Mouse (Mus musculus): ENCODE data around the gene Cdk6. TPM values are rescaled to one million over a fixed set of nuclear protein-coding genes. Genes with fewer than 3 reads are reported as not detected.

The Cdk6 gene
- polyA plus RNA-seq, 1 experiment, result 4.7 TPM

- Histone ChIP-seq H3K4me1 (ENCODE audit: control insufficient read depth, insufficient read depth, insufficient read length, low read length) (peaks cover 16% of the 10 kb centered on the region), H3K4me3 (ENCODE audit: insufficient read depth, low read depth, low read length) (no peak overlapping the region), H3K27ac (replicated peaks; ENCODE audit: low read depth, low read length) (peak overlapping the region; percentile 20; the same call in 1 of the 2 replicates)
Measured at GRCm38 (mm10) chr5:3466069-3466877, 125.0 kb downstream of the Cdk6 start.

GRCm38 (mm10) chr5:3470866-3471265 lies 129.6 kb downstream of the Cdk6 start:
- H3K4me1 ChIP-seq (ENCODE audit: control insufficient read depth, insufficient read depth, insufficient read length, low read length), result peaks cover 12% of the 10 kb centered on the region; the same call in 1 of the 2 replicates
- H3K4me3 ChIP-seq (ENCODE audit: insufficient read depth, low read depth, low read length), result no peak overlapping the region
- H3K27ac ChIP-seq (replicated peaks; ENCODE audit: low read depth, low read length), result no peak overlapping the region

GRCm38 (mm10) chr5:3472311-3473156 lies 131.2 kb downstream of the Cdk6 start:
- Histone ChIP-seq H3K27ac (replicated peaks; ENCODE audit: low read depth, low read length) (no peak overlapping the region), H3K4me3 (ENCODE audit: insufficient read depth, low read depth, low read length) (no peak overlapping the region), H3K4me1 (ENCODE audit: control insufficient read depth, insufficient read depth, insufficient read length, low read length) (0 out of 2 replicates have a peak, but pooled peaks cover 7% of the 10 kb centered on the region)

GRCm38 (mm10) chr5:3477711-3478110 lies 136.4 kb downstream of the Cdk6 start:
- Histone ChIP-seq H3K27ac (replicated peaks; ENCODE audit: low read depth, low read length) (no peak overlapping the region), H3K4me1 (ENCODE audit: control insufficient read depth, insufficient read depth, insufficient read length, low read length) (0 out of 2 replicates have a peak, but pooled peaks cover 4% of the 10 kb centered on the region), H3K4me3 (ENCODE audit: insufficient read depth, low read depth, low read length) (no peak overlapping the region)

DNA sequence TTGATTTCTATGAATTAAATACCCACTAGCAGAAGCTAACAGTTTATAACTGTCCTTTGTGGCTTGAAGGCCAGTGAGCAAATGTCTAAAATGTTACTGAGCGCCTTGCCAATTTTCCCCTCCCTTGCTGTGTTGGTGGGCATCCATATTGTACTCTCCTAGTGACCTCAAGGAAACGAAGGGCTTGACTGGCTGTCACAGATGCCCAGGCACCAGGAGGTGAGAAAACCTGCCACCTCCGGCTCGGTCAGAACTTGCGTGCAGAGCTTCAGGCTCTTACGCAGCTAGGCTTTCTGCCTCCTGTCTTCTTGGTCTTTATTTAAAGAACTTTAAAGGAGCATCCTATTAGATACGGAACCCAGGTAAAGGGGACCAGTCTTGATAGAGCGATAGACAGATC lies 136.9 kb downstream of the Cdk6 start:
- H3K4me3 ChIP-seq (ENCODE audit: insufficient read depth, low read depth, low read length), result no peak overlapping the region
- H3K27ac ChIP-seq (replicated peaks; ENCODE audit: low read depth, low read length), result no peak overlapping the region
- no peaks in the 10 kb centered on the region for H3K4me1 ChIP-seq (ENCODE audit: control insufficient read depth, insufficient read depth, insufficient read length, low read length)

- Histone ChIP-seq H3K4me3 (ENCODE audit: insufficient read depth, low read depth, low read length) (no peak overlapping the region), H3K4me1 (ENCODE audit: control insufficient read depth, insufficient read depth, insufficient read length, low read length) (no peaks in the 10 kb centered on the region), H3K27ac (replicated peaks; ENCODE audit: low read depth, low read length) (no peak overlapping the region)
Measured at GRCm38 (mm10) chr5:3479016-3479795, 137.9 kb downstream of the Cdk6 start.

DNA sequence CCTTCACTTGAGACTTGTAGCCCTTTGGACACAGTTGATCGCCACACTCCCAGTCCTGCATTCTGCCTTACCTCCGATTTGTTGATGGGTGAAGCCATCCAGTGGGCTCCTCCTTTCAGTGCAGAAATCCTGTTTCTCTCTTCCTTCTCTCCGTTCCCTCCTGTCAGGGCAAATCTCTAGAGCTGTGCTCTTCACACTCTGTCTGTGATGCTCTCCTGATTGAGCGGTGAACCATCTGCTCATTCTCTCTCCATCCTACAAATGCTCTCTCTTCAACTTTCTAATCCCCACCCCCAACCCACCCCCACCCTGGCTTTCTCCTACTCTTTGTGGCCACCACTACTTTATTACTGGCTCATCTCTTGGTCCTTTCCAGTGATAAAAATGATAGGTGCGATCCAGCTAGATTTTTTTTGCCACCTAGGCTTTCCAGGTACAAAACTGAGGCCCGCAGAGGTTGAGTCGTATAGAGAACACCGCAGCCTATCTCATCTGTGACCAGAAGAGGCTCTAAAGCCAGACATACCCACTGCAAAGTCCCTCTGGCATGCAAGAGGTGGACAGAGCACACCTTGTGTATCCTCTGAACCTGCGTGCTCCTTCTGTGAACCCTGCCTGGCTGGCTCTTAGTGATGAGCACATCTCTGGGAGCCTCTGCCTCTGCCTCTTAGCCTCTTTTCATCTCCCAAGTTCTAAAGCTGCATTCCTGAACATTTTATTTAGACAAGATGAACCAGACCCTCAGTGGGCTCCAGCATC lies 139.5 kb downstream of the Cdk6 start:
- Histone ChIP-seq H3K4me3 (ENCODE audit: insufficient read depth, low read depth, low read length) (no peak overlapping the region), H3K4me1 (ENCODE audit: control insufficient read depth, insufficient read depth, insufficient read length, low read length) (no peaks in the 10 kb centered on the region), H3K27ac (replicated peaks; ENCODE audit: low read depth, low read length) (no peak overlapping the region)

DNA sequence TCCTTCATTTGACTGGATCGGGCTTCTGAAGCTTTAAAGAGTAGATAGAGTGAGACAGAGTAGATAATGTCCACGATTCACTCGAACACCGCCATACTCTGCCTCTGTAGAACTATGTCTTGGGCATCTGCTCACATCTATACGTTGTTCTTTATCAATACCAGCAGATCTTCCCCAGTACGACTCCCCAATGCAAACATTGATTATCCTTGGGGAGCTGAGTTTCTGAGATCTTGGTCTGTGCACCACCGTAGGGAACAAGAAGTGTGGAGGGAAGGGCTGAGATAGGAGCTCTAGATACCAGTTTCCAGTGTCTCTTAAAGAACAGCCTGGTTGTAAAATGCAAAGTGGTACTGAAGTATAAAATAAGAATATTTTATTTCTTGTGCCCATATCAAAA lies 141.2 kb downstream of the Cdk6 start:
- Histone ChIP-seq H3K27ac (replicated peaks; ENCODE audit: low read depth, low read length) (no peak overlapping the region), H3K4me1 (ENCODE audit: control insufficient read depth, insufficient read depth, insufficient read length, low read length) (no peaks in the 10 kb centered on the region), H3K4me3 (ENCODE audit: insufficient read depth, low read depth, low read length) (no peak overlapping the region)

GRCm38 (mm10) chr5:3483054-3483722 lies 141.9 kb downstream of the Cdk6 start:
- no peak overlapping the region for H3K27ac ChIP-seq (replicated peaks; ENCODE audit: low read depth, low read length)
- no peaks in the 10 kb centered on the region for H3K4me1 ChIP-seq (ENCODE audit: control insufficient read depth, insufficient read depth, insufficient read length, low read length)
- H3K4me3 ChIP-seq (ENCODE audit: insufficient read depth, low read depth, low read length), result no peak overlapping the region

DNA sequence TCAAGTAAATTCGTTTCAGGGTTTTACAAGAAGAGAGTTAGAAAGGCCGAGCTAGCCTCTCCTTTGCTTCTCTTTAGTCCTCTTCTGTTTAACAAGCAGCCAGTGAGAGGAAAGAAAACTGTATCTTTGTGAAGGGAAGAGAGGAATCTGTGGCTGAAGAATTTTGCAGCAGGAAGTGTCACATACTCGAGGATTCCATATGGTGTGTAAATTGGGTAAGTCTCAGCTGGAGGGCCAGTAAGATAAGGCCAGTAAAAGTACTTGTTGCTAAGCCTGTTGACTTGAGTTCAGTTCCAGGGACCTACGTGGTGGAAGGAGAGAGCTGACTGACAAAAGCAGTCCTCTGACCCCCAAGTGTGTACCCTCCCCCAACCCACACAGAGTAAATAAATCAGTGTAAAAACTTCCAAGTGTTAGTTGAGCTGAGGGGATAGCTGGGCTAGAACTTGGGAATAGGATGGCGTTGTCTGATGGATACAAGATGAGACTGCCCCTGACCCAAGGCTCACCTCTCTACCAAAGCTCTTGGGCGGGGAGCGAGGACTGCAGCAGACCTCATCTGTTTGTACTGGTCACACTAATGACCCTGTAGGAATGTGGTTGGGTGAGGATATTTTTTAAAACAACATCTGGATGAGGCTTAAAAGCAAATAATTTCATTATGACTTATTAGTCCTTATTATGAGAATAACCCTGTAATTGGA lies 145.4 kb downstream of the Cdk6 start:
- Histone ChIP-seq H3K4me1 (ENCODE audit: control insufficient read depth, insufficient read depth, insufficient read length, low read length) (0 out of 2 replicates have a peak, but pooled peaks cover 3% of the 10 kb centered on the region), H3K4me3 (ENCODE audit: insufficient read depth, low read depth, low read length) (no peak overlapping the region), H3K27ac (replicated peaks; ENCODE audit: low read depth, low read length) (no peak overlapping the region)

GRCm38 (mm10) chr5:3488146-3488774 lies 147.0 kb downstream of the Cdk6 start:
- Histone ChIP-seq H3K4me3 (ENCODE audit: insufficient read depth, low read depth, low read length) (no peak overlapping the region), H3K27ac (replicated peaks; ENCODE audit: low read depth, low read length) (no peak overlapping the region), H3K4me1 (ENCODE audit: control insufficient read depth, insufficient read depth, insufficient read length, low read length) (peaks cover 13% of the 10 kb centered on the region; the same call in 1 of the 2 replicates)

DNA sequence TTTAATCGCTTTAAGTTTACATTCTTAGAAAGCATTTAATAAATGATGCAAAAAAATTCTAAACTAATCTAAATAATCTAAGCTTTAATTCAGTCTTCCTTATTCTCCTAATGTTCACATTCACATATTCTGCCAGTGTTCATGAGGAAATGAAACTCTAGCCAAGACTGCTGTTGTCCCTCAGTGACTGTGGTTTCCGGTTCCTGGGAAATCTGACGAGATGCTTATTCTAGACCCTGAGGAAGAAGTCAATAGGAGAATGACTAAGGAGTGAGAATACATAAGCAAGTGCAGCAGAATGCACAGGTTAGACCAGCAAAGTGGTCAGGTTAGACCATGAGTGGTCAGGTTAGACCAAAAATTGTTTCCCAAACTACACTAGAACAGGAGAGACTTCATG lies 149.1 kb downstream of the Cdk6 start:
- Histone ChIP-seq H3K27ac (replicated peaks; ENCODE audit: low read depth, low read length) (peak overlapping the region; percentile 2; the same call in 1 of the 2 replicates), H3K4me3 (ENCODE audit: insufficient read depth, low read depth, low read length) (no peak overlapping the region)

DNA sequence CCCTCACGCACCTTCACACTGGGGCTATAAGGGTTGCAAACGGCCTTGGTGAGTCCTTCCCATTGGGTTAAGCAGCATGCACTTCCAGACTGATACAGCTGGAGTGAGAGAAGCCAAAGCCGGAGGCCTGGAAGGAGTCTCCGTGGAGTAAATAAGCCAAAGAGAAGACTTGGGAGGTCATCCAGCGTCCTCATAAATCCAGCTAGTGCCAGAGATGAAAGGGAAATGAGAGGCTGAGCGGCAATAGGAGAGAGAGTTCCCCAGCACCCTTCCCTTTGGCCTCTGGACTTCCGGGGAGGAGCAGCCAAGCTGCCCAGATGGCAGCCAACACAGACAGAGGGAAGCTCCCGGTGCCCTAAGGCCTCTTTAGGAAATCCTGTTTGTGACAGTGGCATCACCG lies 149.8 kb downstream of the Cdk6 start:
- peaks cover 15% of the 10 kb centered on the region; the same call in 1 of the 2 replicates for H3K4me1 ChIP-seq (ENCODE audit: control insufficient read depth, insufficient read depth, insufficient read length, low read length)
- 0 out of 2 replicates have a peak overlapping the region, but pooled peaks have one; percentile 2 for H3K27ac ChIP-seq (replicated peaks; ENCODE audit: low read depth, low read length)
- 0 out of 2 replicates have a peak overlapping the region, but pooled peaks have one; percentile 2 for H3K4me3 ChIP-seq (ENCODE audit: insufficient read depth, low read depth, low read length)

More for the DNA sequence above, 149.1 kb downstream of the Cdk6 start:
- peaks cover 15% of the 10 kb centered on the region; the same call in 1 of the 2 replicates for H3K4me1 ChIP-seq (ENCODE audit: control insufficient read depth, insufficient read depth, insufficient read length, low read length)
